Mouse (Mus musculus): Measurements from ENCODE around the gene Gk.

GRCm38 (mm10) chrX:85721226-85721625, 55.4 kb downstream of the Gk start:
- TF ChIP-seq POLR2A (IDR thresholded peaks at IDR 0.05; ENCODE audit: control insufficient read depth, low read depth, low read length) (no peak), CTCF (IDR thresholded peaks at IDR 0.05; ENCODE audit: control insufficient read depth, insufficient read depth, insufficient replicate concordance, low read depth, low read length) (peak; percentile 34; the same call in 1 of the 2 replicates)
